ENCODE assay signal across 8 mouse cellular contexts in the genomic region with DNA sequence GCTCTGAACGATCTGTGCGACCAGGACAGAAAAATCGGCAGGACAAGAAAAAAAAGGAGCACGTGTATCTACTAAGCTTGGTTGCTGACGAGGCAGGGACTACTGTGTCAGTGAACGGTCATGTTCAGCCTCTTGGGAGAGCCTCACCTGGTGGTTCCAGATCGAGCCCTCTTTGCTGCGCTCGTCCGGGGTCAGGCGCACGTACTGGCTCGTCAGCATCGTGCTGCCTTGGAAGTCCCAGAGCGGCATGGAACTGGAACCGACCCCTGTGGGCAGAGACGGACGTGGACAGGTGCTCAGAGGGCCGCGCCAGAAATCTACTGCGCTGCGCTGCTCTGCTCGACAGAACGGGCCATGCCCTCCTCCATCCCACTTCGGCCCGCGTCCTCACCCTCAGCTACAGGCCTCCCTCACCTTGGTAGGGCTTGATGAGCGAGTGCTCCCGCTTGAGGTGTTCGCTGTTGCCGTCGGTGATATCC. TPM values are rescaled to one million over a fixed set of nuclear protein-coding genes. Genes with fewer than 3 reads are reported as not detected.
DNase-seq lines count a peak whose midpoint lies in the region; ATAC-seq lines count a peak whose summit lies in the region.

No protein-coding gene starts in this region.

- ATAC-seq in forebrain, embryonic 16.5 days, result peak; percentile 34
- ATAC-seq in liver, embryonic 11.5 days (replicated peaks; ENCODE audit: low FRiP score), result peak; percentile 33

- H3K4me2 ChIP-seq in forebrain, embryonic 16.5 days (ENCODE audit: low read length), result peak overlapping the region; percentile 78
- peak overlapping the region; percentile 83 for H3K4me2 ChIP-seq in liver, embryonic 11.5 days

- peak overlapping the region; percentile 92 for H3K4me3 ChIP-seq in forebrain, embryonic 16.5 days (replicated peaks; ENCODE audit: low read length)
- peak overlapping the region; percentile 91 for H3K4me3 ChIP-seq in liver, embryonic 11.5 days (ENCODE audit: low read depth, low read length)

- H3K27ac ChIP-seq in forebrain, embryonic 16.5 days (ENCODE audit: low read length), result peak overlapping the region; percentile 91
- H3K27ac ChIP-seq in liver, embryonic 11.5 days (ENCODE audit: low read depth, low read length), result peak overlapping the region; percentile 90

- peaks cover 4% of the 10 kb centered on the region; the same call in 1 of the 2 replicates for H3K36me3 ChIP-seq in forebrain, embryonic 16.5 days (ENCODE audit: control insufficient read depth, insufficient read depth)
- H3K36me3 ChIP-seq in liver, embryonic 11.5 days (ENCODE audit: control insufficient read depth, insufficient read depth, low read length), result peaks cover 25% of the 10 kb centered on the region

- H3K9ac ChIP-seq in forebrain, embryonic 16.5 days (replicated peaks; ENCODE audit: low read depth, low read length), result peak overlapping the region; percentile 87
- H3K9ac ChIP-seq in liver, embryonic 11.5 days (ENCODE audit: low read depth, low read length), result peak overlapping the region; percentile 89

- H3K4me1 ChIP-seq in forebrain, embryonic 16.5 days (replicated peaks; ENCODE audit: control insufficient read depth, insufficient read depth, low read length), result peaks cover 18% of the 10 kb centered on the region
- H3K4me1 ChIP-seq in liver, embryonic 11.5 days (replicated peaks; ENCODE audit: control insufficient read depth, insufficient read depth, low read length), result peaks cover 19% of the 10 kb centered on the region

- no peaks in the 10 kb centered on the region; the same call in 1 of the 2 replicates for H3K27me3 ChIP-seq in forebrain, embryonic 16.5 days (replicated peaks; ENCODE audit: control insufficient read depth, insufficient read depth, low read length)
- H3K27me3 ChIP-seq in liver, embryonic 11.5 days (replicated peaks; ENCODE audit: control insufficient read depth, insufficient read depth, low read length), result no peaks in the 10 kb centered on the region

- WGBS in forebrain, embryonic 16.5 days, result 1% methylated on average over 32 of the region's 32 CpGs
- whole genome bisulfite sequencing in liver, embryonic 11.5 days, result 1% methylated on average over 32 of the region's 32 CpGs

- DNase-seq in embryo, embryonic 10 days (ENCODE audit: low spot score), result peak; percentile 20
- no peak for DNase-seq in embryo, embryonic 10.5 days (ENCODE audit: low spot score)
- peak; percentile 14 for DNase-seq in right cerebral cortex, postnatal 4 days
- no peak for DNase-seq in right cerebral cortex, adult 2 months (ENCODE audit: low spot score in 2 of 2)
- DNase-seq in liver, embryonic 11.5 days (ENCODE audit: low spot score), result peak; percentile 52
- peak; percentile 35 for DNase-seq in skeletal muscle tissue, adult 2 months (ENCODE audit: low read depth, low spot score)
- DNase-seq in urinary bladder, postnatal 25 days (ENCODE audit: low spot score), result no peak

- H3K9me3 ChIP-seq in forebrain, embryonic 16.5 days (ENCODE audit: control insufficient read depth, low read length), result no peaks in the 10 kb centered on the region
- no peaks in the 10 kb centered on the region for H3K9me3 ChIP-seq in liver, embryonic 11.5 days (ENCODE audit: control insufficient read depth, low read length)

RNA-seq across cellular contexts. Expression of a gene that starts 0.6 kb away (rescaled TPM):
- 56.3 and 59.7 TPM in 2 replicates for polyA plus RNA-seq in forebrain, embryonic 16.5 days (2015; fragmentation: Nextera tagmentation; extraction: Ambion mirVana)
- 120 and 121 TPM in 2 replicates for polyA plus RNA-seq in liver, embryonic 11.5 days (2014; fragmentation: Nextera tagmentation; extraction: Ambion mirVana)

RNA-seq across cellular contexts. Expression of a gene that starts 7.5 kb away (rescaled TPM):
- 0.71 and 1.4 TPM in 2 replicates for polyA plus RNA-seq in forebrain, embryonic 16.5 days (2015; fragmentation: Nextera tagmentation; extraction: Ambion mirVana)
- 1.2 and 1.9 TPM in 2 replicates for polyA plus RNA-seq in liver, embryonic 11.5 days (2014; fragmentation: Nextera tagmentation; extraction: Ambion mirVana)

RNA-seq across cellular contexts. Expression of a gene that starts 32.4 kb away (rescaled TPM):
- 22.1 and 23.9 TPM in 2 replicates for polyA plus RNA-seq in forebrain, embryonic 16.5 days (2015; fragmentation: Nextera tagmentation; extraction: Ambion mirVana)
- polyA plus RNA-seq in liver, embryonic 11.5 days (2014; fragmentation: Nextera tagmentation; extraction: Ambion mirVana), result 15.6 and 16.4 TPM in 2 replicates

RNA-seq across cellular contexts. Expression of a gene that starts 36.0 kb away (rescaled TPM):
- polyA plus RNA-seq in forebrain, embryonic 16.5 days (2015; fragmentation: Nextera tagmentation; extraction: Ambion mirVana), result 0.27 TPM in 1 of 2 replicates, not detected in the other
- not detected in 2 replicates for polyA plus RNA-seq in liver, embryonic 11.5 days (2014; fragmentation: Nextera tagmentation; extraction: Ambion mirVana)

RNA-seq across cellular contexts. Expression of a gene that starts 40.3 kb away (rescaled TPM):
- polyA plus RNA-seq in forebrain, embryonic 16.5 days (2015; fragmentation: Nextera tagmentation; extraction: Ambion mirVana), result 104 and 109 TPM in 2 replicates
- polyA plus RNA-seq in liver, embryonic 11.5 days (2014; fragmentation: Nextera tagmentation; extraction: Ambion mirVana), result 78.7 and 79.6 TPM in 2 replicates

Comparison
In these comparisons a context has a peak if more than half of its experiments do, and no peak if none do; other contexts are left out.
1. DNase-seq: peak in embryo, embryonic 10 days (single experiment), right cerebral cortex, postnatal 4 days (single experiment), liver, embryonic 11.5 days (single experiment) and skeletal muscle tissue, adult 2 months (single experiment); none in embryo, embryonic 10.5 days (single experiment), right cerebral cortex, adult 2 months (0 of 2) and urinary bladder, postnatal 25 days (single experiment).